Mouse (Mus musculus): ENCODE results near the gene Mvb12a. TPM values are rescaled to one million over a fixed set of nuclear protein-coding genes. Genes with fewer than 3 reads are reported as not detected.
"Not testable (repeated sequence)": the region's sequence is repeated elsewhere in the genome, so short reads cannot be mapped to it uniquely, and the experiment has no call there.

Mvb12a gene
- polyA plus RNA-seq, 1 experiment from 2014 or later: 53.4 TPM

- ATAC-seq (ENCODE audit: insufficient number of reproducible peaks, low FRiP score): peak; percentile 34
- WGBS: under 1% methylated on average over 61 of the region's 61 CpGs
- Histone ChIP-seq H3K4me1 (replicated peaks) (peaks cover 18% of the 10 kb centered on the region), H3K9me3 (replicated peaks) (no peaks in the 10 kb centered on the region), H3K36me3 (no peaks in the 10 kb centered on the region), H3K9ac (peak overlapping the region; percentile 65), H3K4me3 (peak overlapping the region; percentile 49), H3K27ac (ENCODE audit: poor library complexity, severe bottlenecking) (no peak overlapping the region), H3K27me3 (replicated peaks) (peaks cover 69% of the 10 kb centered on the region), H3K4me2 (peak overlapping the region; percentile 83)
Observed at GRCm38 (mm10) chr8:71507589-71508104, 35.1 kb upstream of the Mvb12a start.

GRCm38 (mm10) chr8:71509316-71509715 lies 33.4 kb upstream of the Mvb12a start:
- Histone ChIP-seq H3K9ac (peak overlapping the region; percentile 60), H3K27ac (ENCODE audit: poor library complexity, severe bottlenecking) (no peak overlapping the region; the same call in 1 of the 2 replicates), H3K4me2 (peak overlapping the region; percentile 62), H3K9me3 (replicated peaks) (no peaks in the 10 kb centered on the region), H3K36me3 (no peaks in the 10 kb centered on the region), H3K4me1 (replicated peaks) (peaks cover 18% of the 10 kb centered on the region), H3K27me3 (replicated peaks) (peaks cover 70% of the 10 kb centered on the region), H3K4me3 (peak overlapping the region; percentile 47)
- WGBS: 68% methylated on average over 2 of the region's 2 CpGs
- ATAC-seq (ENCODE audit: insufficient number of reproducible peaks, low FRiP score): no peak

GRCm38 (mm10) chr8:71511644-71512043 lies 31.1 kb upstream of the Mvb12a start, which contains the start of gene Plvap:
Gene Plvap, minus strand, starts transcription at chr8:71511752.
- peak; percentile 76 for ATAC-seq (ENCODE audit: insufficient number of reproducible peaks, low FRiP score)
- Histone ChIP-seq H3K4me2 (peak within 1 kb of the TSS; percentile 62), H3K36me3 (no peaks in the 10 kb centered on the region), H3K4me3 (peak within 1 kb of the TSS; percentile 47), H3K27ac (ENCODE audit: poor library complexity, severe bottlenecking) (peak within 1 kb of the TSS; percentile 53), H3K9me3 (replicated peaks) (no peaks in the 10 kb centered on the region), H3K4me1 (replicated peaks) (peaks cover 18% of the 10 kb centered on the region), H3K9ac (peak within 1 kb of the TSS; percentile 54), H3K27me3 (replicated peaks) (peaks cover 54% of the 10 kb centered on the region)
- 16% methylated on average over 14 of the region's 14 CpGs for WGBS

GRCm38 (mm10) chr8:71513018-71513754 lies 29.5 kb upstream of the Mvb12a start:
- H3K27ac ChIP-seq (ENCODE audit: poor library complexity, severe bottlenecking): peak overlapping the region; percentile 45
- WGBS: 58% methylated on average over 15 of the region's 15 CpGs
- H3K9ac ChIP-seq: no peak overlapping the region; the same call in 1 of the 2 replicates
- peak; percentile 8; the same call in 1 of the 2 replicates for ATAC-seq (ENCODE audit: insufficient number of reproducible peaks, low FRiP score)
- no peak overlapping the region for H3K4me3 ChIP-seq
- H3K4me1 ChIP-seq (replicated peaks): peaks cover 8% of the 10 kb centered on the region
- no peaks in the 10 kb centered on the region for H3K36me3 ChIP-seq
- no peak overlapping the region for H3K4me2 ChIP-seq
- peaks cover 40% of the 10 kb centered on the region for H3K27me3 ChIP-seq (replicated peaks)
- H3K9me3 ChIP-seq (replicated peaks): no peaks in the 10 kb centered on the region

- Histone ChIP-seq H3K27ac (ENCODE audit: poor library complexity, severe bottlenecking) (no peak overlapping the region), H3K4me2 (no peak overlapping the region), H3K4me3 (no peak overlapping the region), H3K9ac (no peak overlapping the region), H3K4me1 (replicated peaks) (peaks cover 5% of the 10 kb centered on the region), H3K9me3 (replicated peaks) (no peaks in the 10 kb centered on the region), H3K36me3 (no peaks in the 10 kb centered on the region), H3K27me3 (replicated peaks) (peaks cover 24% of the 10 kb centered on the region)
- ATAC-seq (ENCODE audit: insufficient number of reproducible peaks, low FRiP score): no peak
- 64% methylated on average over 5 of the region's 5 CpGs for WGBS
Observed at GRCm38 (mm10) chr8:71515043-71515442, 27.7 kb upstream of the Mvb12a start.

- no peak for ATAC-seq (ENCODE audit: insufficient number of reproducible peaks, low FRiP score)
- peaks cover 7% of the 10 kb centered on the region for H3K4me1 ChIP-seq (replicated peaks)
- peaks cover 6% of the 10 kb centered on the region for H3K27me3 ChIP-seq (replicated peaks)
- H3K9me3 ChIP-seq (replicated peaks): no peaks in the 10 kb centered on the region
- H3K4me3 ChIP-seq: no peak overlapping the region
- H3K27ac ChIP-seq (ENCODE audit: poor library complexity, severe bottlenecking): no peak overlapping the region
- H3K9ac ChIP-seq: no peak overlapping the region
- WGBS: 18% methylated on average over 6 of the region's 6 CpGs
- H3K36me3 ChIP-seq: no peaks in the 10 kb centered on the region
- no peak overlapping the region for H3K4me2 ChIP-seq
Observed at GRCm38 (mm10) chr8:71516786-71517185, 25.9 kb upstream of the Mvb12a start.

GRCm38 (mm10) chr8:71519037-71519825 lies 23.5 kb upstream of the Mvb12a start:
- not testable (repeated sequence) for H3K4me2 ChIP-seq; ATAC-seq (ENCODE audit: insufficient number of reproducible peaks, low FRiP score); H3K4me1 ChIP-seq (replicated peaks); H3K27me3 ChIP-seq (replicated peaks); H3K4me3 ChIP-seq; H3K9ac ChIP-seq; H3K9me3 ChIP-seq (replicated peaks); H3K36me3 ChIP-seq; H3K27ac ChIP-seq (ENCODE audit: poor library complexity, severe bottlenecking)
- 40% methylated on average over 10 of the region's 10 CpGs for WGBS

- ATAC-seq (ENCODE audit: insufficient number of reproducible peaks, low FRiP score): peak; percentile 79
- Histone ChIP-seq H3K9ac (no peak overlapping the region), H3K9me3 (replicated peaks) (no peaks in the 10 kb centered on the region), H3K36me3 (no peaks in the 10 kb centered on the region), H3K27me3 (replicated peaks) (peaks cover 18% of the 10 kb centered on the region), H3K4me1 (replicated peaks) (peaks cover 24% of the 10 kb centered on the region), H3K27ac (ENCODE audit: poor library complexity, severe bottlenecking) (no peak overlapping the region), H3K4me3 (0 out of 2 replicates have a peak overlapping the region, but pooled peaks have one; percentile 2), H3K4me2 (peak overlapping the region; percentile 27; the same call in 1 of the 2 replicates)
- WGBS: 2% methylated on average over 17 of the region's 17 CpGs
Observed at GRCm38 (mm10) chr8:71521634-71522033, 21.1 kb upstream of the Mvb12a start.

GRCm38 (mm10) chr8:71525226-71526050 lies 17.3 kb upstream of the Mvb12a start, which contains the start of gene Ccdc194:
Gene Ccdc194, minus strand, starts transcription at chr8:71525711.
- Histone ChIP-seq H3K9me3 (replicated peaks) (no peaks in the 10 kb centered on the region), H3K27me3 (replicated peaks) (peaks cover 18% of the 10 kb centered on the region), H3K4me3 (peak within 1 kb of the TSS; percentile 29), H3K4me2 (peak within 1 kb of the TSS; percentile 62), H3K27ac (ENCODE audit: poor library complexity, severe bottlenecking) (peak within 1 kb of the TSS; percentile 86), H3K4me1 (replicated peaks) (peaks cover 46% of the 10 kb centered on the region), H3K9ac (peak within 1 kb of the TSS; percentile 61), H3K36me3 (no peaks in the 10 kb centered on the region)
- WGBS: 10% methylated on average over 46 of the region's 46 CpGs
- ATAC-seq (ENCODE audit: insufficient number of reproducible peaks, low FRiP score): no peak

GRCm38 (mm10) chr8:71526272-71526671 lies 16.4 kb upstream of the Mvb12a start:
- no peak overlapping the region for H3K4me2 ChIP-seq
- no peak overlapping the region for H3K9ac ChIP-seq
- peak; percentile 62 for ATAC-seq (ENCODE audit: insufficient number of reproducible peaks, low FRiP score)
- no peaks in the 10 kb centered on the region for H3K9me3 ChIP-seq (replicated peaks)
- H3K36me3 ChIP-seq: no peaks in the 10 kb centered on the region
- peaks cover 18% of the 10 kb centered on the region for H3K27me3 ChIP-seq (replicated peaks)
- peaks cover 45% of the 10 kb centered on the region for H3K4me1 ChIP-seq (replicated peaks)
- peak overlapping the region; percentile 86 for H3K27ac ChIP-seq (ENCODE audit: poor library complexity, severe bottlenecking)
- H3K4me3 ChIP-seq: no peak overlapping the region
- 9% methylated on average over 6 of the region's 6 CpGs for WGBS

All from heart, embryonic 12.5 days (tissue).